Mouse (Mus musculus): ENCODE results near the gene Svbp. TPM values are rescaled to one million over a fixed set of nuclear protein-coding genes. Genes with fewer than 3 reads are reported as not detected.
A peak's percentile ranks its signal among the peaks of the same experiment; 100 is the strongest.

Svbp gene
- polyA plus RNA-seq, 1 experiment from 2014 or later, result 135 TPM

- Histone ChIP-seq H3K27ac (peak within 1 kb of the TSS; percentile 75), H3K9me3 (replicated peaks) (no peaks in the 10 kb centered on the region), H3K9ac (peak within 1 kb of the TSS; percentile 91), H3K4me2 (peak within 1 kb of the TSS; percentile 76), H3K4me3 (replicated peaks) (peak within 1 kb of the TSS; percentile 88), H3K27me3 (no peaks in the 10 kb centered on the region), H3K36me3 (peaks cover 24% of the 10 kb centered on the region), H3K4me1 (peaks cover 19% of the 10 kb centered on the region)
- WGBS, result under 1% methylated on average over 40 of the region's 40 CpGs
- peak; percentile 100 for ATAC-seq (replicated peaks; ENCODE audit: low FRiP score)
Measured at GRCm38 (mm10) chr4:119173851-119174453, 21.2 kb upstream of the Svbp start, which contains the start of gene Zfp691. TSS of gene Zfp691 (minus strand) at chr4:119174195.

GRCm38 (mm10) chr4:119177702-119178101 is 17.4 kb upstream of the Svbp start:
- WGBS, result 70% methylated on average over 5 of the region's 5 CpGs

GRCm38 (mm10) chr4:119178331-119178730 is 16.8 kb upstream of the Svbp start:
- no peak for ATAC-seq (replicated peaks; ENCODE audit: low FRiP score)
- Histone ChIP-seq H3K9me3 (replicated peaks) (no peaks in the 10 kb centered on the region), H3K4me3 (replicated peaks) (no peak overlapping the region), H3K27me3 (no peaks in the 10 kb centered on the region), H3K36me3 (no peaks in the 10 kb centered on the region), H3K9ac (no peak overlapping the region), H3K27ac (no peak overlapping the region), H3K4me2 (no peak overlapping the region), H3K4me1 (peaks cover 9% of the 10 kb centered on the region)
- 37% methylated on average over 18 of the region's 18 CpGs for WGBS

More at GRCm38 (mm10) chr4:119177702-119178101, 17.4 kb upstream of the Svbp start:
- H3K9ac ChIP-seq, result no peak overlapping the region
- no peaks in the 10 kb centered on the region for H3K9me3 ChIP-seq (replicated peaks)
- no peak overlapping the region for H3K4me2 ChIP-seq
- no peak overlapping the region for H3K4me3 ChIP-seq (replicated peaks)
- H3K36me3 ChIP-seq, result no peaks in the 10 kb centered on the region
- no peaks in the 10 kb centered on the region for H3K27me3 ChIP-seq
- no peak for ATAC-seq (replicated peaks; ENCODE audit: low FRiP score)
- peaks cover 15% of the 10 kb centered on the region for H3K4me1 ChIP-seq
- no peak overlapping the region for H3K27ac ChIP-seq

GRCm38 (mm10) chr4:119180133-119180707 is 14.9 kb upstream of the Svbp start:
- H3K27me3 ChIP-seq, result no peaks in the 10 kb centered on the region

GRCm38 (mm10) chr4:119181456-119181855 is 13.7 kb upstream of the Svbp start:
- Histone ChIP-seq H3K9ac (no peak overlapping the region), H3K36me3 (no peaks in the 10 kb centered on the region), H3K4me3 (replicated peaks) (no peak overlapping the region), H3K27ac (no peak overlapping the region), H3K9me3 (replicated peaks) (no peaks in the 10 kb centered on the region), H3K4me1 (peaks cover 5% of the 10 kb centered on the region; the same call in 1 of the 2 replicates), H3K27me3 (no peaks in the 10 kb centered on the region), H3K4me2 (no peak overlapping the region)
- 86% methylated on average over 9 of the region's 9 CpGs for WGBS
- no peak for ATAC-seq (replicated peaks; ENCODE audit: low FRiP score)

More at GRCm38 (mm10) chr4:119180133-119180707, 14.9 kb upstream of the Svbp start:
- Histone ChIP-seq H3K9ac (no peak overlapping the region), H3K4me3 (replicated peaks) (no peak overlapping the region), H3K9me3 (replicated peaks) (no peaks in the 10 kb centered on the region), H3K4me1 (peaks cover 5% of the 10 kb centered on the region; the same call in 1 of the 2 replicates), H3K27ac (no peak overlapping the region), H3K36me3 (no peaks in the 10 kb centered on the region), H3K4me2 (no peak overlapping the region)
- no peak for ATAC-seq (replicated peaks; ENCODE audit: low FRiP score)
- WGBS, result 46% methylated on average over 4 of the region's 4 CpGs

- Histone ChIP-seq H3K27ac (no peak overlapping the region), H3K9me3 (replicated peaks) (no peaks in the 10 kb centered on the region), H3K9ac (no peak overlapping the region), H3K4me3 (replicated peaks) (no peak overlapping the region), H3K36me3 (no peaks in the 10 kb centered on the region), H3K27me3 (no peaks in the 10 kb centered on the region), H3K4me2 (no peak overlapping the region), H3K4me1 (no peaks in the 10 kb centered on the region)
- ATAC-seq (replicated peaks; ENCODE audit: low FRiP score), result no peak
- WGBS, result 69% methylated on average over 1 of the region's 1 CpGs
Measured at GRCm38 (mm10) chr4:119183525-119183924, 11.6 kb upstream of the Svbp start.

GRCm38 (mm10) chr4:119185771-119186170 is 9.3 kb upstream of the Svbp start:
- no peaks in the 10 kb centered on the region for H3K36me3 ChIP-seq
- no peaks in the 10 kb centered on the region for H3K4me1 ChIP-seq
- H3K4me3 ChIP-seq (replicated peaks), result no peak overlapping the region
- H3K4me2 ChIP-seq, result no peak overlapping the region
- no peak overlapping the region for H3K9ac ChIP-seq
- no peaks in the 10 kb centered on the region for H3K27me3 ChIP-seq
- no peak overlapping the region for H3K27ac ChIP-seq
- 80% methylated on average over 4 of the region's 4 CpGs for WGBS
- no peak for ATAC-seq (replicated peaks; ENCODE audit: low FRiP score)
- no peaks in the 10 kb centered on the region for H3K9me3 ChIP-seq (replicated peaks)

GRCm38 (mm10) chr4:119188060-119188785 is 6.9 kb upstream of the Svbp start:
- H3K9ac ChIP-seq, result no peak overlapping the region
- no peak overlapping the region for H3K4me3 ChIP-seq (replicated peaks)
- no peak overlapping the region for H3K27ac ChIP-seq
- H3K27me3 ChIP-seq, result no peaks in the 10 kb centered on the region
- WGBS, result 49% methylated on average over 11 of the region's 11 CpGs
- no peaks in the 10 kb centered on the region for H3K9me3 ChIP-seq (replicated peaks)
- H3K4me2 ChIP-seq, result no peak overlapping the region
- no peaks in the 10 kb centered on the region for H3K4me1 ChIP-seq
- no peaks in the 10 kb centered on the region for H3K36me3 ChIP-seq
- no peak for ATAC-seq (replicated peaks; ENCODE audit: low FRiP score)

- Histone ChIP-seq H3K9me3 (replicated peaks) (no peaks in the 10 kb centered on the region), H3K27ac (no peak overlapping the region), H3K36me3 (no peaks in the 10 kb centered on the region), H3K4me2 (no peak overlapping the region), H3K4me3 (replicated peaks) (no peak overlapping the region), H3K27me3 (no peaks in the 10 kb centered on the region), H3K4me1 (no peaks in the 10 kb centered on the region), H3K9ac (no peak overlapping the region)
- no peak for ATAC-seq (replicated peaks; ENCODE audit: low FRiP score)
- 83% methylated on average over 6 of the region's 6 CpGs for WGBS
Measured at GRCm38 (mm10) chr4:119189392-119189791, 5.7 kb upstream of the Svbp start.

GRCm38 (mm10) chr4:119189864-119190263 is 5.2 kb upstream of the Svbp start, which contains the start of gene Ermap:
TSS of gene Ermap (minus strand) at chr4:119190011.
- Histone ChIP-seq H3K27me3 (no peaks in the 10 kb centered on the region), H3K4me2 (no peak within 1 kb of the TSS), H3K4me3 (replicated peaks) (no peak within 1 kb of the TSS), H3K27ac (no peak within 1 kb of the TSS), H3K36me3 (no peaks in the 10 kb centered on the region), H3K4me1 (no peaks in the 10 kb centered on the region), H3K9me3 (replicated peaks) (no peaks in the 10 kb centered on the region), H3K9ac (no peak within 1 kb of the TSS)
- ATAC-seq (replicated peaks; ENCODE audit: low FRiP score), result no peak; the same call in 1 of the 2 replicates
- 72% methylated on average over 6 of the region's 6 CpGs for WGBS

- no peak for ATAC-seq (replicated peaks; ENCODE audit: low FRiP score)
- Histone ChIP-seq H3K27ac (no peak overlapping the region), H3K36me3 (no peaks in the 10 kb centered on the region), H3K4me1 (peaks cover 1% of the 10 kb centered on the region; the same call in 1 of the 2 replicates), H3K9me3 (replicated peaks) (no peaks in the 10 kb centered on the region), H3K9ac (no peak overlapping the region), H3K4me2 (no peak overlapping the region), H3K4me3 (replicated peaks) (no peak overlapping the region), H3K27me3 (no peaks in the 10 kb centered on the region)
- WGBS, result 77% methylated on average over 8 of the region's 8 CpGs
Measured at GRCm38 (mm10) chr4:119190618-119191017, 4.5 kb upstream of the Svbp start.

GRCm38 (mm10) chr4:119191273-119191672 is 3.8 kb upstream of the Svbp start:
- no peak overlapping the region for H3K9ac ChIP-seq
- no peak overlapping the region for H3K27ac ChIP-seq
- H3K4me3 ChIP-seq (replicated peaks), result no peak overlapping the region
- 54% methylated on average over 3 of the region's 3 CpGs for WGBS
- H3K4me2 ChIP-seq, result no peak overlapping the region
- H3K9me3 ChIP-seq (replicated peaks), result no peaks in the 10 kb centered on the region
- ATAC-seq (replicated peaks; ENCODE audit: low FRiP score), result no peak
- no peaks in the 10 kb centered on the region for H3K27me3 ChIP-seq
- no peaks in the 10 kb centered on the region for H3K36me3 ChIP-seq
- peaks cover 8% of the 10 kb centered on the region for H3K4me1 ChIP-seq

Measured in kidney, embryonic 15.5 days (tissue).